Mouse (Mus musculus) right cerebral cortex, postnatal 25 days (tissue): ENCODE results near the gene Eif3a.
A peak's percentile ranks its signal among the peaks of the same experiment; 100 is the strongest.

Source experiments
- DNase-seq: peaks from one replicate; pipeline ENCODE4 v3.0.0; 2022

Gene Eif3a

GRCm38 (mm10) chr19:60757099-60757785 lies 33.2 kb downstream of the Eif3a start:
- no peak for DNase-seq

GRCm38 (mm10) chr19:60756192-60757098 lies 34.0 kb downstream of the Eif3a start:
- DNase-seq: peak; percentile 74

GRCm38 (mm10) chr19:60755438-60756191 lies 34.8 kb downstream of the Eif3a start, which contains the start of gene Nanos1:
Nanos1 (plus strand) TSS chr19:60755987.
- peak; percentile 93 for DNase-seq

GRCm38 (mm10) chr19:60747801-60748200 lies 42.7 kb downstream of the Eif3a start:
- no peak for DNase-seq

- DNase-seq: no peak
Observed at GRCm38 (mm10) chr19:60743767-60744547, 46.5 kb downstream of the Eif3a start.

- no peak for DNase-seq
Observed at GRCm38 (mm10) chr19:60740560-60740959, 49.9 kb downstream of the Eif3a start.

- no peak for DNase-seq
Observed at GRCm38 (mm10) chr19:60731966-60732365, 58.5 kb downstream of the Eif3a start.

GRCm38 (mm10) chr19:60731299-60731698 lies 59.2 kb downstream of the Eif3a start:
- DNase-seq: no peak

GRCm38 (mm10) chr19:60730281-60730852 lies 60.1 kb downstream of the Eif3a start:
- DNase-seq: no peak

- no peak for DNase-seq
Observed at GRCm38 (mm10) chr19:60716381-60716780, 74.1 kb downstream of the Eif3a start.

GRCm38 (mm10) chr19:60712577-60712976 lies 77.9 kb downstream of the Eif3a start:
- DNase-seq: no peak
